Mouse (Mus musculus) lung, postnatal 0 days (tissue): ENCODE measurements around the gene Arhgap27.

ENCODE experiments used
- CTCF ChIP-seq: IDR thresholded peaks from 2 replicates; pipeline ENCODE4 v1.5.1; 2016; ENCODE audit warnings: antibody characterized with exemption, mild to moderate bottlenecking
- EP300 ChIP-seq: IDR thresholded peaks from 2 replicates; pipeline ENCODE4 v1.6.1; 2016; ENCODE audit warnings: antibody characterized with exemption, mild to moderate bottlenecking, control low read depth

- TF ChIP-seq CTCF (no peak), EP300 (no peak)
Measured at GRCm38 (mm10) chr11:103396682-103397081, 33.2 kb upstream of the Arhgap27 start.
